Mouse (Mus musculus) small intestine, adult 2 months (tissue): ENCODE measurements at regions not wholly inside any gene's neighbourhood (a gene's known extent, or its start where the extent isn't known, plus 50 kb on each side); places are given as distances from the start of the nearest gene placed in this dataset.
"Not testable (repeated sequence)": the region's sequence is repeated elsewhere in the genome, so short reads cannot be mapped to it uniquely, and the experiment has no call there.

Experiments
- CTCF ChIP-seq: fragments of 200-500 bp; IDR thresholded peaks from 2 replicates; pipeline ENCODE4 v1.5.1; 2012; ENCODE audit warnings: low read depth, mild to moderate bottlenecking, control low read depth, inconsistent platforms, low read length, moderate library complexity, mixed read lengths; ENCODE audit not compliant: insufficient replicate concordance, insufficient read length; ENCODE audit errors: extremely low read depth
- POLR2A ChIP-seq: fragments of 200-500 bp; IDR thresholded peaks from 2 replicates; pipeline ENCODE4 v1.6.1; 2012; ENCODE audit warnings: low read depth, mild to moderate bottlenecking, control low read depth, inconsistent platforms, low read length, moderate library complexity

DNA sequence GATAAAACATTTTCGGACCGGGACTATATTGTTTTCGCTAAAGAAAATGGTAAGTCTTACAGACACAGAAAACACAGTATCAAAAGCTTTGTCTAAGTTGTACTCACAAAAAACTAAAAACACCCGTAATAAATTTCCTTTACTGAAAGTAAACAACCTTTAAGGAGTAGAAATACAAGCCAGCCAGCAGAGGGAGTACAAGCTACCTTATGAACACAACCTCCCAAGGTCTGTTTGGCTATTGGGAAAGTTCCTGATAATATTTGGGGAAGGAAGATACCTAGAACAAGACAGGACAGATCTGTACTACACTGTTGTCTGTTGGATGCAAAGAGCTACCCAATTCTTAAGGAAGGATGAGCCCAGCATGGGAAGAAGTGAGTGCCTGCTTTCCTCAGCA is 117.5 kb upstream of the Cdk6 start:
- not testable (repeated sequence) for TF ChIP-seq POLR2A, CTCF
